Mouse (Mus musculus) thymus, adult 2 months (tissue): ENCODE data around the gene 1700029F12Rik. TPM values are rescaled to one million over a fixed set of nuclear protein-coding genes. Genes with fewer than 3 reads are reported as not detected.
"Not testable (repeated sequence)": the region's sequence is repeated elsewhere in the genome, so short reads cannot be mapped to it uniquely, and the experiment has no call there.

Experiments
- DNase-seq: peaks from one replicate; pipeline ENCODE4 v3.0.0; 2021
- H3K27ac ChIP-seq: fragments of 200-500 bp; 2 replicates; pipeline ENCODE4 v1.5.1; 2012; ENCODE audit warnings: low read length, control low read depth; ENCODE audit not compliant: control insufficient read depth, insufficient read depth
- H3K27me3 ChIP-seq: fragments of 200-500 bp; 2 replicates; pipeline ENCODE4 v1.6.1; 2012; ENCODE audit warnings: mild to moderate bottlenecking, low read length, moderate library complexity, mixed read lengths; ENCODE audit not compliant: control insufficient read depth, insufficient read depth
- H3K36me3 ChIP-seq: fragments of 200-500 bp; 2 replicates; pipeline ENCODE4 v1.6.1; 2012; ENCODE audit warnings: mild to moderate bottlenecking, low read length, moderate library complexity; ENCODE audit not compliant: control insufficient read depth, insufficient read depth
- H3K4me1 ChIP-seq: fragments of 200-500 bp; replicated peaks from 2 replicates; pipeline ENCODE4 v1.6.1; 2012; ENCODE audit warnings: low read length; ENCODE audit not compliant: control insufficient read depth, insufficient read depth
- H3K4me3 ChIP-seq: fragments of 200-500 bp; 2 replicates; pipeline ENCODE4 v1.5.1; 2012; ENCODE audit warnings: mild to moderate bottlenecking, low read length, control low read depth, moderate library complexity; ENCODE audit not compliant: control insufficient read depth, insufficient read depth
- CTCF ChIP-seq: fragments of 200-500 bp; IDR thresholded peaks from 2 replicates; pipeline ENCODE4 v1.5.1; 2012; ENCODE audit warnings: mild to moderate bottlenecking, control low read depth, low read length, moderate library complexity, borderline replicate concordance; ENCODE audit not compliant: control insufficient read depth, poor library complexity, insufficient read depth; ENCODE audit errors: extremely low read depth
- POLR2A ChIP-seq: fragments of 200-500 bp; IDR thresholded peaks from 2 replicates; pipeline ENCODE4 v1.6.1; 2012; ENCODE audit warnings: mild to moderate bottlenecking, low read length, control low read depth, moderate library complexity; ENCODE audit not compliant: control insufficient read depth, poor library complexity, insufficient read depth; ENCODE audit errors: extremely low read depth
- WGBS: fragments of 180-500 bp; shearing (Covaris S2); methylation state at CpG from one replicate; pipeline ENCODE4 v1.1.7; 2018; 5-methylcytosine and 5-hydroxymethylcytosine counted together
- polyA plus RNA-seq: library from polyadenylated mRNA; depleted of rRNA; stranded (reverse); fragments of >200 nt; gene quantifications from 2 replicates; pipeline ENCODE4 v1.2.3, GENCODE M21; 2012

The 1700029F12Rik gene
- polyA plus RNA-seq, 1 experiment = 4.1 TPM

- DNase-seq = no peak
- peaks cover 6% of the 10 kb centered on the region for H3K4me1 ChIP-seq
- H3K36me3 ChIP-seq = no peaks in the 10 kb centered on the region
- H3K27me3 ChIP-seq = peaks cover 11% of the 10 kb centered on the region
- no peak overlapping the region for H3K27ac ChIP-seq
- H3K4me3 ChIP-seq = no peak overlapping the region; the same call in 1 of the 2 replicates
- TF ChIP-seq POLR2A = no peak
- TF ChIP-seq CTCF = no peak
- WGBS = 12% methylated on average over 85 of the region's 85 CpGs
These were observed 36.9 kb upstream of the 1700029F12Rik start for GRCm38 (mm10) chr13:97070931-97071625.

GRCm38 (mm10) chr13:97068151-97068550 lies 34.0 kb upstream of the 1700029F12Rik start:
- Histone ChIP-seq H3K4me3 (no peak overlapping the region), H3K4me1 (peaks cover 6% of the 10 kb centered on the region), H3K36me3 (no peaks in the 10 kb centered on the region), H3K27me3 (peaks cover 11% of the 10 kb centered on the region), H3K27ac (no peak overlapping the region)
- DNase-seq = no peak
- TF ChIP-seq POLR2A (no peak), CTCF (no peak)
- 95% methylated on average over 8 of the region's 8 CpGs for WGBS

GRCm38 (mm10) chr13:97067691-97068090 lies 33.5 kb upstream of the 1700029F12Rik start:
- no peak for DNase-seq
- Histone ChIP-seq H3K4me3 (no peak overlapping the region), H3K27me3 (peaks cover 11% of the 10 kb centered on the region), H3K4me1 (peaks cover 6% of the 10 kb centered on the region), H3K27ac (no peak overlapping the region), H3K36me3 (no peaks in the 10 kb centered on the region)
- TF ChIP-seq CTCF (no peak), POLR2A (no peak)
- WGBS = 89% methylated on average over 6 of the region's 6 CpGs

GRCm38 (mm10) chr13:97066649-97067550 lies 32.7 kb upstream of the 1700029F12Rik start, which contains the start of gene Fam169a:
Fam169a (plus strand) TSS chr13:97067286.
- H3K4me1 ChIP-seq = peaks cover 6% of the 10 kb centered on the region
- H3K4me3 ChIP-seq = no peak within 1 kb of the TSS
- peaks cover 8% of the 10 kb centered on the region for H3K27me3 ChIP-seq
- no peak for DNase-seq
- no peak within 1 kb of the TSS for H3K27ac ChIP-seq
- 77% methylated on average over 15 of the region's 15 CpGs for WGBS
- TF ChIP-seq POLR2A (no peak), CTCF (no peak)
- no peaks in the 10 kb centered on the region for H3K36me3 ChIP-seq

- H3K4me3 ChIP-seq, H3K27me3 ChIP-seq, H3K27ac ChIP-seq, H3K4me1 ChIP-seq, DNase-seq, H3K36me3 ChIP-seq: not testable (repeated sequence)
- 87% methylated on average over 18 of the region's 18 CpGs for WGBS
These were observed 30.9 kb upstream of the 1700029F12Rik start for GRCm38 (mm10) chr13:97064844-97065621.

GRCm38 (mm10) chr13:97064413-97064812 lies 30.3 kb upstream of the 1700029F12Rik start:
- WGBS = 34% methylated on average over 3 of the region's 3 CpGs
- H3K4me3 ChIP-seq = no peak overlapping the region
- DNase-seq = no peak

More at GRCm38 (mm10) chr13:97064413-97064812, 30.3 kb upstream of the 1700029F12Rik start:
- Histone ChIP-seq H3K27me3 (no peaks in the 10 kb centered on the region), H3K36me3 (no peaks in the 10 kb centered on the region), H3K4me1 (no peaks in the 10 kb centered on the region), H3K27ac (no peak overlapping the region)
- no peak for TF ChIP-seq POLR2A
- no peak for TF ChIP-seq CTCF
